Mouse (Mus musculus) CH12.LX (cell line): ENCODE measurements at regions not wholly inside any gene's neighbourhood (a gene's known extent, or its start where the extent isn't known, plus 50 kb on each side); places are given as distances from the start of the nearest gene placed in this dataset.

Experiments used
- CTCF ChIP-seq, 2 experiments: IDR thresholded peaks in 1 of 2; conservative IDR thresholded peaks in 1 of 2; 2 replicates each; pipeline ENCODE4 v1.5.1; 2011 to 2012; ENCODE audit warnings: low read depth in 2 of 2, low read length in 2 of 2, improper control_type of control experiment in 1 of 2, inconsistent platforms in 1 of 2, mild to moderate bottlenecking in 1 of 2, moderate library complexity in 1 of 2
- EP300 ChIP-seq: IDR thresholded peaks from 2 replicates; pipeline ENCODE4 v1.6.1; 2011; ENCODE audit warnings: low read length, improper control_type of control experiment
- ETS1 ChIP-seq: conservative IDR thresholded peaks from 2 replicates; pipeline ENCODE4 v1.6.1; 2012; ENCODE audit warnings: low read depth, mild to moderate bottlenecking, inconsistent platforms, low read length, improper control_type of control experiment, moderate library complexity
- MXI1 ChIP-seq: IDR thresholded peaks from 2 replicates; pipeline ENCODE4 v1.6.1; 2011; ENCODE audit warnings: mild to moderate bottlenecking, low read depth, low read length, improper control_type of control experiment
- MYC ChIP-seq: IDR thresholded peaks from 2 replicates; pipeline ENCODE4 v1.6.1; 2011; ENCODE audit warnings: low read depth, mild to moderate bottlenecking, improper control_type of control experiment, low read length
- NRF1 ChIP-seq: IDR thresholded peaks from 2 replicates; pipeline ENCODE4 v1.6.1; 2014; ENCODE audit warnings: low read depth, mild to moderate bottlenecking, inconsistent platforms, low read length, improper control_type of control experiment, moderate library complexity
- POLR2A ChIP-seq: IDR thresholded peaks from 2 replicates; pipeline ENCODE4 v1.6.1; 2011; ENCODE audit warnings: low read depth, mild to moderate bottlenecking, improper control_type of control experiment, low read length
- ZKSCAN1 ChIP-seq: IDR thresholded peaks from 2 replicates; pipeline ENCODE4 v1.6.1; 2012; ENCODE audit warnings: low read depth, inconsistent platforms, low read length, improper control_type of control experiment, borderline replicate concordance
- ZNF384 ChIP-seq: IDR thresholded peaks from 2 replicates; pipeline ENCODE4 v1.6.1; 2012; ENCODE audit warnings: low read depth, low read length, improper control_type of control experiment, inconsistent platforms

GRCm38 (mm10) chr15:88532008-88532407 is 68.1 kb upstream of the Zdhhc25 start:
- TF ChIP-seq ZNF384 = no peak
- no peak for TF ChIP-seq CTCF (conservative IDR thresholded peaks at IDR 0.05 in 1 of 2, IDR thresholded peaks at IDR 0.05 in 1 of 2; ENCODE audit: low read depth in 2 of 2, low read length in 2 of 2)
- no peak for TF ChIP-seq ETS1
- no peak for TF ChIP-seq ZKSCAN1
- no peak for TF ChIP-seq MXI1
- no peak for TF ChIP-seq MYC
- no peak for TF ChIP-seq POLR2A
- no peak for TF ChIP-seq EP300
- no peak for TF ChIP-seq NRF1
